Mouse (Mus musculus): ENCODE data around the gene Scube1. TPM values are rescaled to one million over a fixed set of nuclear protein-coding genes. Genes with fewer than 3 reads are reported as not detected.

The Scube1 gene
- total and polyA plus RNA-seq, 2 experiments from 2014 or later: 3.3 to 13.4 TPM

GRCm38 (mm10) chr15:83631071-83631470 is 93.8 kb downstream of the Scube1 start:
- no peak for TF ChIP-seq CTCF (IDR thresholded peaks at IDR 0.05; ENCODE audit: low read depth)
- Histone ChIP-seq H3K36me3 (ENCODE audit: insufficient read depth, low read length) (no peaks in the 10 kb centered on the region), H3K27me3 (ENCODE audit: insufficient read depth, low read length) (no peaks in the 10 kb centered on the region), H3K9me3 (ENCODE audit: low read length) (no peaks in the 10 kb centered on the region), H3K9ac (replicated peaks; ENCODE audit: low read length) (no peak overlapping the region), H3K4me3 (ENCODE audit: low read length) (no peak overlapping the region), H3K4me1 (ENCODE audit: insufficient read depth, low read length) (no peaks in the 10 kb centered on the region), H3K4me2 (ENCODE audit: low read depth, low read length) (no peak overlapping the region), H3K27ac (no peak overlapping the region)
- no peak for DNase-seq (ENCODE audit: low spot score)
- ATAC-seq: no peak
- WGBS: 83% methylated on average over 7 of the region's 7 CpGs

GRCm38 (mm10) chr15:83629716-83630115 is 95.1 kb downstream of the Scube1 start:
- Histone ChIP-seq H3K4me1 (ENCODE audit: insufficient read depth, low read length) (no peaks in the 10 kb centered on the region), H3K27me3 (ENCODE audit: insufficient read depth, low read length) (no peaks in the 10 kb centered on the region), H3K4me2 (ENCODE audit: low read depth, low read length) (no peak overlapping the region), H3K27ac (no peak overlapping the region), H3K9me3 (ENCODE audit: low read length) (no peaks in the 10 kb centered on the region), H3K9ac (replicated peaks; ENCODE audit: low read length) (no peak overlapping the region), H3K36me3 (ENCODE audit: insufficient read depth, low read length) (no peaks in the 10 kb centered on the region), H3K4me3 (ENCODE audit: low read length) (no peak overlapping the region)
- no peak for ATAC-seq
- DNase-seq (ENCODE audit: low spot score): no peak
- 85% methylated on average over 3 of the region's 3 CpGs for WGBS
- no peak for TF ChIP-seq CTCF (IDR thresholded peaks at IDR 0.05; ENCODE audit: low read depth)

GRCm38 (mm10) chr15:83626142-83626645 is 98.6 kb downstream of the Scube1 start:
- no peak for TF ChIP-seq CTCF (IDR thresholded peaks at IDR 0.05; ENCODE audit: low read depth)
- Histone ChIP-seq H3K27ac (no peak overlapping the region), H3K36me3 (ENCODE audit: insufficient read depth, low read length) (no peaks in the 10 kb centered on the region), H3K4me1 (ENCODE audit: insufficient read depth, low read length) (no peaks in the 10 kb centered on the region), H3K4me2 (ENCODE audit: low read depth, low read length) (no peak overlapping the region), H3K4me3 (ENCODE audit: low read length) (no peak overlapping the region), H3K9me3 (ENCODE audit: low read length) (no peaks in the 10 kb centered on the region), H3K9ac (replicated peaks; ENCODE audit: low read length) (no peak overlapping the region), H3K27me3 (ENCODE audit: insufficient read depth, low read length) (no peaks in the 10 kb centered on the region)
- WGBS: 97% methylated on average over 2 of the region's 2 CpGs
- no peak for DNase-seq (ENCODE audit: low spot score)
- ATAC-seq: no peak

GRCm38 (mm10) chr15:83615245-83615644 is 109.6 kb downstream of the Scube1 start:
- Histone ChIP-seq H3K27me3 (ENCODE audit: insufficient read depth, low read length) (no peaks in the 10 kb centered on the region), H3K4me2 (ENCODE audit: low read depth, low read length) (no peak overlapping the region), H3K27ac (no peak overlapping the region), H3K9me3 (ENCODE audit: low read length) (no peaks in the 10 kb centered on the region), H3K36me3 (ENCODE audit: insufficient read depth, low read length) (no peaks in the 10 kb centered on the region), H3K9ac (replicated peaks; ENCODE audit: low read length) (no peak overlapping the region), H3K4me1 (ENCODE audit: insufficient read depth, low read length) (no peaks in the 10 kb centered on the region), H3K4me3 (ENCODE audit: low read length) (no peak overlapping the region)
- no peak for TF ChIP-seq CTCF (IDR thresholded peaks at IDR 0.05; ENCODE audit: low read depth)
- 89% methylated on average over 3 of the region's 3 CpGs for WGBS
- DNase-seq (ENCODE audit: low spot score) (no peak), ATAC-seq (no peak)

- WGBS: 44% methylated on average over 15 of the region's 15 CpGs
- no peak overlapping the region for H3K4me2 ChIP-seq (ENCODE audit: low read depth, low read length)
- no peaks in the 10 kb centered on the region for H3K4me1 ChIP-seq (ENCODE audit: insufficient read depth, low read length)
- no peak overlapping the region for H3K27ac ChIP-seq
- H3K9me3 ChIP-seq (ENCODE audit: low read length): no peaks in the 10 kb centered on the region
- no peak overlapping the region for H3K9ac ChIP-seq (replicated peaks; ENCODE audit: low read length)
- ATAC-seq: peak; percentile 70; the same call in 1 of the 2 replicates
- H3K27me3 ChIP-seq (ENCODE audit: insufficient read depth, low read length): no peaks in the 10 kb centered on the region
- no peak overlapping the region for H3K4me3 ChIP-seq (ENCODE audit: low read length)
- DNase-seq (ENCODE audit: low spot score): peak; percentile 81
- TF ChIP-seq CTCF (IDR thresholded peaks at IDR 0.05; ENCODE audit: low read depth): peak; percentile 89
- H3K36me3 ChIP-seq (ENCODE audit: insufficient read depth, low read length): no peaks in the 10 kb centered on the region
Measured at GRCm38 (mm10) chr15:83607115-83607802, 117.6 kb downstream of the Scube1 start.

- WGBS: 88% methylated on average over 8 of the region's 8 CpGs
Measured at GRCm38 (mm10) chr15:83606700-83607099, 118.1 kb downstream of the Scube1 start.

GRCm38 (mm10) chr15:83606216-83606615 is 118.6 kb downstream of the Scube1 start:
- Histone ChIP-seq H3K27me3 (ENCODE audit: insufficient read depth, low read length) (no peaks in the 10 kb centered on the region), H3K4me3 (ENCODE audit: low read length) (no peak overlapping the region), H3K4me1 (ENCODE audit: insufficient read depth, low read length) (no peaks in the 10 kb centered on the region), H3K4me2 (ENCODE audit: low read depth, low read length) (no peak overlapping the region), H3K36me3 (ENCODE audit: insufficient read depth, low read length) (no peaks in the 10 kb centered on the region), H3K9ac (replicated peaks; ENCODE audit: low read length) (no peak overlapping the region), H3K9me3 (ENCODE audit: low read length) (no peaks in the 10 kb centered on the region), H3K27ac (no peak overlapping the region)
- no peak for TF ChIP-seq CTCF (IDR thresholded peaks at IDR 0.05; ENCODE audit: low read depth)
- DNase-seq (ENCODE audit: low spot score) (no peak), ATAC-seq (no peak)
- WGBS: 91% methylated on average over 11 of the region's 11 CpGs

More at GRCm38 (mm10) chr15:83606700-83607099, 118.1 kb downstream of the Scube1 start:
- H3K4me1 ChIP-seq (ENCODE audit: insufficient read depth, low read length): no peaks in the 10 kb centered on the region
- no peak overlapping the region for H3K27ac ChIP-seq
- H3K36me3 ChIP-seq (ENCODE audit: insufficient read depth, low read length): no peaks in the 10 kb centered on the region
- DNase-seq (ENCODE audit: low spot score) (no peak), ATAC-seq (no peak)
- H3K9ac ChIP-seq (replicated peaks; ENCODE audit: low read length): no peak overlapping the region
- H3K27me3 ChIP-seq (ENCODE audit: insufficient read depth, low read length): no peaks in the 10 kb centered on the region
- no peak for TF ChIP-seq CTCF (IDR thresholded peaks at IDR 0.05; ENCODE audit: low read depth)
- H3K4me3 ChIP-seq (ENCODE audit: low read length): no peak overlapping the region
- no peak overlapping the region for H3K4me2 ChIP-seq (ENCODE audit: low read depth, low read length)
- no peaks in the 10 kb centered on the region for H3K9me3 ChIP-seq (ENCODE audit: low read length)

All from hindbrain, postnatal 0 days (tissue).